Mouse (Mus musculus) layer of hippocampus, adult 9-10 months (tissue): ENCODE measurements around the gene Ltbp1.
A peak's percentile ranks its signal among the peaks of the same experiment; 100 is the strongest.

Experiments used
- DNase-seq: peaks from one replicate; pipeline ENCODE4 v3.0.0; 2022; ENCODE audit warnings: low spot score

Gene Ltbp1

GRCm38 (mm10) chr17:75067314-75067713 lies 61.9 kb downstream of the Ltbp1 start:
- DNase-seq = no peak

GRCm38 (mm10) chr17:75069232-75069631 lies 63.9 kb downstream of the Ltbp1 start:
- no peak for DNase-seq

- no peak for DNase-seq
Observed at GRCm38 (mm10) chr17:75071174-75071573, 65.8 kb downstream of the Ltbp1 start.

GRCm38 (mm10) chr17:75071749-75072148 lies 66.4 kb downstream of the Ltbp1 start:
- no peak for DNase-seq

GRCm38 (mm10) chr17:75073887-75074286 lies 68.5 kb downstream of the Ltbp1 start:
- DNase-seq = no peak

GRCm38 (mm10) chr17:75074978-75075699 lies 69.8 kb downstream of the Ltbp1 start:
- DNase-seq = no peak

- DNase-seq = no peak
Observed at GRCm38 (mm10) chr17:75081401-75081800, 76.0 kb downstream of the Ltbp1 start.

- DNase-seq = no peak
Observed at GRCm38 (mm10) chr17:75082449-75082848, 77.1 kb downstream of the Ltbp1 start.

- DNase-seq = peak; percentile 37
Observed at GRCm38 (mm10) chr17:75087296-75087941, 82.1 kb downstream of the Ltbp1 start.

GRCm38 (mm10) chr17:75088232-75088631 lies 82.9 kb downstream of the Ltbp1 start:
- DNase-seq = no peak

- DNase-seq = no peak
Observed at GRCm38 (mm10) chr17:75088727-75089126, 83.4 kb downstream of the Ltbp1 start.

- DNase-seq = no peak
Observed at GRCm38 (mm10) chr17:75090556-75090955, 85.2 kb downstream of the Ltbp1 start.

GRCm38 (mm10) chr17:75093563-75093962 lies 88.2 kb downstream of the Ltbp1 start:
- DNase-seq = no peak

GRCm38 (mm10) chr17:75094591-75094990 lies 89.2 kb downstream of the Ltbp1 start:
- no peak for DNase-seq

GRCm38 (mm10) chr17:75096727-75097126 lies 91.4 kb downstream of the Ltbp1 start:
- no peak for DNase-seq

GRCm38 (mm10) chr17:75097367-75097766 lies 92.0 kb downstream of the Ltbp1 start:
- no peak for DNase-seq

- no peak for DNase-seq
Observed at GRCm38 (mm10) chr17:75101215-75101614, 95.8 kb downstream of the Ltbp1 start.

- no peak for DNase-seq
Observed at GRCm38 (mm10) chr17:75101994-75102393, 96.6 kb downstream of the Ltbp1 start.

GRCm38 (mm10) chr17:75107412-75107811 lies 102.0 kb downstream of the Ltbp1 start:
- DNase-seq = no peak

GRCm38 (mm10) chr17:75107879-75108278 lies 102.5 kb downstream of the Ltbp1 start:
- no peak for DNase-seq

- no peak for DNase-seq
Observed at GRCm38 (mm10) chr17:75109081-75109716, 103.8 kb downstream of the Ltbp1 start.

GRCm38 (mm10) chr17:75110252-75111205 lies 105.2 kb downstream of the Ltbp1 start:
- no peak for DNase-seq
